Mouse (Mus musculus): Measurements from ENCODE around the gene Panx1.

Panx1 gene

DNA sequence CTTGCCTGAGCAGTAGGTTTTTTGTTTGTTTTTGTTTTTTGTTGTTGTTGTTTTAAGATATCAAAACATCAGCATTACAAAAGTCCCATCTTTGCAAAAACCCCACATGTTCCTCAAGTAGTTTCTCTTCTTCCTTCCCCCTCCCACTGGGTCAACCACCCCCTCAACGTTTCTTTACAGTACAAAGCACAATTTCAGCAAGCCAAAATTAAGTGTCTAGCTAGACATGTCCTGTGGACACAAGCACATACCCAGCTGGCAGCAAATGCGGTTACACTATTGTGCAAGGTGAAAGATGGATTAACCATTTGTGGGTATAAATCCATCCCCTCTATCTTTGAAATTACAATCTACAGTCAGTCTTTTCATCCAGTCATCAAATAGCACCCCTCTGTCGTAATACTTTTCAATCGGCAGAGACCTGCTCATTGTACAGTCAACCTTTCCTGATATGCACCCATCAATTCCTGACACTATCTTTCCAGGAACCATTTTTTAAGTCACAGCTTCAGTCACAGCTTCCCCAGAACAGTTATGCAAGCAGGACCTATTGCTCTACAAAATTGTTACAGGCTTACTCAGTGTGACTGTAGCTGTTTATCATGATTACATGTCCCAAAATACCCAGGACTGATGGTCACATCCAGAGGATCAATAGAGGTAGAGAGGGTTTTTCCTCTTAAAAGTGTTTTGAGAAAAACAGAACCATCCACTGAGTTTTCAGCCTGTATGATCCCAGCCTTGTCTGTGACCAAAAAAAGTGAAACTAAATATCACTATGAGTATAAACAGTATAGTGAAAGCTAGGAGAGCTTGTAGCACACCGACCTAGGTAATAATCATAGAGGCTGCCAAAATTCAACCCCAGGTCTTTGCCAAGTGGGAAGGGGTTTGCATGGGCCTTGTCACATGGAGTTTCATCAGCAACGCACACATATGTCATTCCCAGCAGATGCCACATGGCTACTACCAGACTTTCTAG lies 70.7 kb downstream of the Panx1 start:
- peak in 1 of 2 experiments; percentile 65 for DNase-seq (ENCODE audit: inconsistent age in 2 of 2, low spot score in 1 of 2)

DNA sequence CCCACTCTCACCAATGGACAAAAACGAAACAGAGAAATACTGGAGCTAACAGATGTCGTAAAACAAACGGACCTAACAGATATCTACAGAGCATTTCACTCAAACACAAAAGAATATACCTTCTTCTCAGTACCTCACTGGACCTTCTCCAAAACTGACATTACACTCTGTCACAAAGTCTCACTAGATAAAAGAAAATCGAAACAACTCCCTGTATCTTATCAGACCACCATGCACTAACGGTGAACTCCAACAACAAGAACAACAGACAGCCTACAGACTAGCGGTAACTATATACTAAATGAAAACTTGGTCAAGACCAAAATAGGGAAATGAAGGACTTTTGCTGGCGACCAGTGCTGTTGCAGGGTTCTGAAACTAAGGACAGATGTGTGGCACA lies 71.5 kb downstream of the Panx1 start:
- no peak for DNase-seq (ENCODE audit: inconsistent age in 2 of 2, low spot score in 1 of 2)

DNA sequence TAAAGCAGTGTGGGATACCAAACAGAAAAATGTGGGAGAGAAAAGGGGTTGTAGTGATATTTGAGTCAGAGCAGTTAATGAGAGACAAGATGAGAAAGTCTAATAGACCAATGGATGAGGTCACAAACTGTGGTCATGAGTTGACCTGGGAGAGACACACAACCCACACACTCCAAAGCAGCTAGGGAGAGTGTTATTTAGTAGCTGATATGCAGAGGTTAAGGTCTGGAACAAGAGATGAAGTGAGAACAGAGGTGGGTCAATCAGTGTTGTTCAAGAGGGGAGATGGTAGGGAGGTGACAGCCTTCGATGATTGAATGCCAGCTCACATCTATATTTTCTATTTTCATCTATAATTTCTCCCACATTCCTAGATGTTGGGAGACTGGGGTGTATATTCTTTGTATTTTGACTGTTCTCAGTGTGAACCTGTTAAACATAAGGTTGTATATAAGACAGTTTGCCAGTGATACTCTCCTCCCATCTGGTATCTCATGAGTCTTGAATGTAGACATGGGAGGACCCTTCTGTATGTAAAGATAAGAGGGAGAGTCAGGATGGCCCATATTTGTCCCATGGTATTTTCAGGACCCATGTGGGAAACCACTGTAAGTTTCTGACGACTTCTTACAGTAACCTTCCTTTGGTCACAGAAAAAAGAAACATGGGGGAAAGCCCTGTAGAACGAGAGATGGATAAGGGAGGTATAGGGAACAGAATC lies 74.3 kb downstream of the Panx1 start:
- DNase-seq (ENCODE audit: inconsistent age in 2 of 2, low spot score in 1 of 2) = no peak

DNA sequence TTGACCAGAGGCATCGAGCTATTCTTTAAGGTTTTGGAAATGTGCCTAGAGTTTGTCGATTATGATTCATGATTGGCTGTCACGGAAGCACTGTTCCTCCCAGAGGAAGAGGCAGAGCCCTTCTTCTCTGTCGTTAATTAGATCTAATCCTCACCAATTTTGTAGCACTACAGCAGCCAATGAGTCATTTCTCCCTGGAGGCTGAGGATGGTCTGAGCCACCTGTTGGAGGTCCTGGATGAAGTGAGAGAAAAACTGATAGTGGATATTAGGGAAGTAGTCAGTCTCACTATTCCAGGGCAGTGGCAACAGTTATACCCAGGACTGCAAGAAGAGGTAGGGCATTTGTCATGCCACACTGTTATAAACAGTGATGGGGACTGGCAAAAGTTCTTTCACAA lies 75.1 kb downstream of the Panx1 start:
- DNase-seq (ENCODE audit: inconsistent age in 2 of 2, low spot score in 1 of 2) = no peak

GRCm38 (mm10) chr9:14967598-14967997 lies 77.7 kb downstream of the Panx1 start:
- peak; percentile 11 to 50 for DNase-seq (ENCODE audit: inconsistent age in 2 of 2, low spot score in 1 of 2)

GRCm38 (mm10) chr9:14966787-14967186 lies 78.5 kb downstream of the Panx1 start:
- no peak for DNase-seq (ENCODE audit: inconsistent age in 2 of 2, low spot score in 1 of 2)

GRCm38 (mm10) chr9:14965368-14965767 lies 79.9 kb downstream of the Panx1 start:
- DNase-seq (ENCODE audit: inconsistent age in 2 of 2, low spot score in 1 of 2) = no peak

DNA sequence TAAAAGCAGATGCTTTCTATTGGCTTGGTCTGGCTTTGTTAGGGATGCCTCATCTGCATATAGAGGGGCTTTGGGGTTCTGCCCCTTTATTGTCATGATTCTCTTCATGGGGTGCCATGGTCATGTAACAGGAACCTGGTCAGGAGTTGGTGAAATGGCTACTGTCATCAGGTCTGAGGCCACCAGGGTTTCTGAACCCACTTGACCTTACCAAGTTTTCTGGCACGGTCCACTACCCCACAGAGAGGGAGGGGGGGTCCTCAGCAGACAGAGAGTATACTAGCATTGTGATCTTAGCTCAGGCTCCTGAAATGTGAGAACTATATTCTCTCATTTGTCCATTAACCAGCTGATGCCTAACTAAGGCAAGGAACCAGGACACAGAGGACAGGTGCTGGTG lies 82.5 kb downstream of the Panx1 start:
- no peak for DNase-seq (ENCODE audit: inconsistent age in 2 of 2, low spot score in 1 of 2)

DNA sequence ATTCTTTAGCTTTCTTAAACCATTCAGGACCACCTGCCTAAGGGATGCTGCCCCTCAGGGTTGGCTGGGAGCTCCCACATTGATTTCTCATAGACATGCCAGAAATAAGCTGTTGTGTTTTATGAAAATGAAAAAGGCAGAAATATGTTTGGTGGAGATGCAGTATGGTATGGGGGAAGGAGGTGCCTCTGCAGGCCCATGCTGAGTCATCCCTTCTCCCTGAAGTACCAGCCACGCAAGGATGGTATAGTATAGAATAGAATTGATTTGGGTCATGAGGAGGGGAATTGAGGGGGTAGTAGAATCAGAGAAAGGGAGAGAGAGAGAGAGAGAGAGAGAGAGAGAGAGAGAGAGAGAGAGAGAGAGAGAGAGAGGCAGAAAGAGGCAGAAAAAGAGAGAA lies 90.6 kb downstream of the Panx1 start:
- DNase-seq (ENCODE audit: inconsistent age in 2 of 2, low spot score in 1 of 2) = no peak

All from adrenal gland, adult (tissue).